Mouse (Mus musculus) G1E (cell line): ENCODE results near the gene Kirrel.

Experiments used
- CTCF ChIP-seq: IDR thresholded peaks from 2 replicates; pipeline ENCODE4 v1.5.1; 2012; ENCODE audit warnings: low read depth, low read length, inconsistent platforms, mixed read lengths
- TAL1 ChIP-seq: conservative IDR thresholded peaks from 2 replicates; pipeline ENCODE4 v1.6.1; 2012; ENCODE audit warnings: low read depth, low read length, inconsistent platforms, mixed read lengths

DNA sequence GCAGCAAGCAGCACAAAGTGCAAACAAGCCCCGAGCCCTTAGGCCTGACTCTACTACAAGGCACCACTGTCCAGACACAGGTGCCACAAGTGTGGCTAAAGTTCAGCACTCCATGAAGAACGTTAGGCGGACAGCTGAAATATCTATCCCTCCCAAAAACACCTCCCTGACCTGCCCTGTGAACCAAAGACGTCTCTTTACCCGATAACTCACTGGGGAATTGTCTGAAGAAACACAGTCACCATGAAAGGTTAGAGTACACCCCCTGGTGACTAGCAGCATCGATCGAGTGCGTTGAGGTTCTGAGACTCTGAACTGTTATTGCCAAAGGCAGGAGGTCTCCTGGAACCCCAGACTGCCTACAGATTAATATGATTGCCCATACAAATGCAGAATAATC, 59.3 kb downstream of the Kirrel start:
- no peak for TF ChIP-seq TAL1
- TF ChIP-seq CTCF: no peak
